In the genomic region with DNA sequence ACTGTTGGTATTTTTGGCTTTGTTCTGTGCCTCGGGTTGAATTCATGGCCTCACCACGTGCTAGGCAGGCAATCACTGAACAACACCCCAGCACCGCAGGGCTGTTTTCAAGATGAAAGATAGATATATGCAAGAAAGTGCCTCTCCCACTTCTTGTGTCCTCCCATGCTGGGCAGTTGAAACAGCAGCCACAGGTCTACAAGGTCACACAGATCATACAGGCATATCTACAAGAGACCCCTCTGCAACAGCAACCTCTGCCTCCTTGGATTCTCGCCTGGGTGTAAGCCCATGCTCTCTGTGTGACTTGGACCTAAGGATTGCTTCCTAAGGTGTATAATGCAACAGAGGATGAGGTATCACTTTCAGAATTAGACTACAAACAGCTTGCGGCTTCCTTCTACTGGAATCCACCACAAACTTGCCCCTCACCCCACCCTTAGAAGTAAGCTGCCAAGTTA, we compare ENCODE assay signal across 26 mouse cellular contexts. TPM values are rescaled to one million over a fixed set of nuclear protein-coding genes. Genes with fewer than 3 reads are reported as not detected.
A peak's percentile ranks its signal among the peaks of the same experiment; 100 is the strongest.
DNase-seq lines count a peak whose midpoint lies in the region; ATAC-seq and TF ChIP-seq lines count a peak whose summit lies in the region.
"Had no signal": no experiment of that assay in that cellular context is flagged by ENCODE, and none has a peak within 500 bp of the region (broad histone marks: within the 10 kb centered on the region; RNA-seq: fewer than 3 reads in every experiment).

No protein-coding gene starts in this region.

- no peaks in the 10 kb centered on the region for H3K36me3 ChIP-seq in spleen, adult 2 months (ENCODE audit: control insufficient read depth, insufficient read depth, low read length)
- no peaks in the 10 kb centered on the region for H3K36me3 ChIP-seq in stomach, embryonic 16.5 days (ENCODE audit: control insufficient read depth, insufficient read depth, low read length)
- no peaks in the 10 kb centered on the region for H3K36me3 ChIP-seq in hindbrain, embryonic 12.5 days
- H3K36me3 ChIP-seq: forebrain, embryonic 10.5 days; limb, embryonic 10.5 days; liver, embryonic 15.5 days; lung, embryonic 15.5 days; midbrain, embryonic 15.5 days had no signal

- no peaks in the 10 kb centered on the region; the same call in 1 of the 2 replicates for H3K9me3 ChIP-seq in stomach, embryonic 16.5 days (replicated peaks; ENCODE audit: control insufficient read depth, low read length)
- H3K9me3 ChIP-seq in hindbrain, embryonic 12.5 days (replicated peaks), result no peaks in the 10 kb centered on the region
- H3K9me3 ChIP-seq: forebrain, embryonic 10.5 days; limb, embryonic 10.5 days; liver, embryonic 15.5 days; lung, embryonic 15.5 days; midbrain, embryonic 15.5 days had no signal

- TF ChIP-seq POLR2A in spleen, adult 2 months (IDR thresholded peaks at IDR 0.05; ENCODE audit: low read depth, low read length), result no peak

- H3K4me2 ChIP-seq in stomach, embryonic 16.5 days (ENCODE audit: low read depth, low read length), result no peak overlapping the region
- no peak overlapping the region for H3K4me2 ChIP-seq in hindbrain, embryonic 12.5 days (replicated peaks)
- H3K4me2 ChIP-seq: liver, embryonic 15.5 days; lung, embryonic 15.5 days; midbrain, embryonic 15.5 days had no signal

- H3K4me1 ChIP-seq in spleen, adult 2 months (ENCODE audit: control insufficient read depth, insufficient read depth, insufficient read length), result no peaks in the 10 kb centered on the region; the same call in 1 of the 2 replicates
- peaks cover 5% of the 10 kb centered on the region for H3K4me1 ChIP-seq in stomach, embryonic 16.5 days (ENCODE audit: control insufficient read depth, insufficient read depth, low read length)
- H3K4me1 ChIP-seq in hindbrain, embryonic 12.5 days, result peaks cover 15% of the 10 kb centered on the region
- H3K4me1 ChIP-seq: liver, embryonic 15.5 days had no signal

- 51% methylated on average over 5 of the region's 5 CpGs for WGBS in spleen, adult 2 months
- 50% methylated on average over 5 of the region's 5 CpGs for WGBS in stomach, embryonic 16.5 days
- WGBS in hindbrain, embryonic 12.5 days, result 53% methylated on average over 5 of the region's 5 CpGs

- 0 out of 2 replicates have a peak overlapping the region, but pooled peaks have one; percentile 1 for H3K27ac ChIP-seq in spleen, adult 2 months (ENCODE audit: insufficient read depth, low read length)
- peak overlapping the region; percentile 10 for H3K27ac ChIP-seq in stomach, embryonic 16.5 days (ENCODE audit: low read length)
- H3K27ac ChIP-seq in hindbrain, embryonic 12.5 days, result no peak overlapping the region
- H3K27ac ChIP-seq: forebrain, embryonic 10.5 days; kidney, postnatal 0 days; limb, embryonic 10.5 days; liver, embryonic 15.5 days; lung, embryonic 15.5 days; midbrain, embryonic 15.5 days had no signal

- no peak for TF ChIP-seq CTCF in spleen, adult 2 months (IDR thresholded peaks at IDR 0.05; ENCODE audit: extremely low read depth, insufficient read depth, insufficient read length, insufficient replicate concordance)

- peak; percentile 49 for ATAC-seq in CD4-positive, CD25-positive, alpha-beta regulatory T cell, adult 4 months
- peak; percentile 57 for ATAC-seq in activated CD4-positive, CD25-positive, alpha-beta regulatory T cell, adult 4 months
- ATAC-seq in stomach, embryonic 16.5 days (ENCODE audit: insufficient read depth, low FRiP score), result no peak
- ATAC-seq in hindbrain, embryonic 12.5 days (ENCODE audit: low FRiP score), result no peak
- ATAC-seq: forebrain, embryonic 16.5 days; midbrain, embryonic 15.5 days had no signal

- H3K9ac ChIP-seq in stomach, embryonic 16.5 days (ENCODE audit: low read length), result no peak overlapping the region
- H3K9ac ChIP-seq in hindbrain, embryonic 12.5 days, result no peak overlapping the region
- H3K9ac ChIP-seq: liver, embryonic 15.5 days; lung, embryonic 15.5 days; midbrain, embryonic 15.5 days had no signal

- no peak overlapping the region for H3K4me3 ChIP-seq in spleen, adult 2 months (ENCODE audit: extremely low read depth, insufficient read depth, insufficient read length)
- H3K4me3 ChIP-seq in stomach, embryonic 16.5 days (replicated peaks; ENCODE audit: low read length), result no peak overlapping the region
- no peak overlapping the region for H3K4me3 ChIP-seq in hindbrain, embryonic 12.5 days
- H3K4me3 ChIP-seq: forebrain, embryonic 10.5 days; limb, embryonic 10.5 days; liver, embryonic 15.5 days; lung, embryonic 15.5 days; midbrain, embryonic 15.5 days; myocyte had no signal

- DNase-seq in spleen, adult 2 months (ENCODE audit: low read depth in 1 of 2, low spot score in 2 of 2), result no peak
- no peak for DNase-seq in spleen, postnatal 4 days (ENCODE audit: low spot score in 2 of 2)
- no peak for DNase-seq in right cerebral cortex, postnatal 25 days
- DNase-seq: adrenal gland, adult 2 months; B cell, adult 2 months; cerebellum, adult 11 months; cerebellum, postnatal 10 days; gastrocnemius, postnatal 25 days; heart, postnatal 14 days; kidney, adult 18-20 months; liver; lung, postnatal 4 days had no signal

- 0 out of 2 replicates have a peak, but pooled peaks cover 1% of the 10 kb centered on the region for H3K27me3 ChIP-seq in spleen, adult 2 months (ENCODE audit: control insufficient read depth, insufficient read depth, low read length)
- H3K27me3 ChIP-seq in stomach, embryonic 16.5 days (ENCODE audit: control insufficient read depth, insufficient read depth, low read length), result no peaks in the 10 kb centered on the region; the same call in 1 of the 2 replicates
- H3K27me3 ChIP-seq in hindbrain, embryonic 12.5 days, result peaks cover 14% of the 10 kb centered on the region
- H3K27me3 ChIP-seq: midbrain, embryonic 15.5 days had no signal

RNA-seq across cellular contexts. Expression of gene Cacnb3, which starts 7.2 kb away (rescaled TPM):
- polyA plus RNA-seq in spleen, adult 2 months (2012; rRNA removed), result 22.4 and 31.0 TPM in 2 replicates
- not detected for polyA plus RNA-seq in CD4-positive, CD25-positive, alpha-beta regulatory T cell, adult 4 months (2017; shearing (Covaris generic))
- under 1 TPM in 1 of 2 experiments, not detected in 1; 0.19 TPM for polyA plus RNA-seq in activated CD4-positive, CD25-positive, alpha-beta regulatory T cell, adult 4 months (2017; shearing (Covaris generic))
- 27.3 and 28.2 TPM in 2 replicates for polyA plus RNA-seq in stomach, embryonic 16.5 days (2015; fragmentation: Nextera tagmentation; extraction: Ambion mirVana)
- 110 and 113 TPM in 2 replicates for polyA plus RNA-seq in hindbrain, embryonic 12.5 days (2016; fragmentation: Nextera tagmentation; extraction: Ambion mirVana)

RNA-seq across cellular contexts. Expression of gene Adcy6, which starts 13.5 kb away (rescaled TPM):
- 23.2 and 24.2 TPM in 2 replicates for polyA plus RNA-seq in spleen, adult 2 months (2012; rRNA removed)
- polyA plus RNA-seq in CD4-positive, CD25-positive, alpha-beta regulatory T cell, adult 4 months (2017; shearing (Covaris generic)), result 1 to 10 TPM; 1.1 to 1.5 TPM
- polyA plus RNA-seq in activated CD4-positive, CD25-positive, alpha-beta regulatory T cell, adult 4 months (2017; shearing (Covaris generic)), result under 1 TPM; 0.36 to 0.56 TPM
- 15.2 and 17.8 TPM in 2 replicates for polyA plus RNA-seq in stomach, embryonic 16.5 days (2015; fragmentation: Nextera tagmentation; extraction: Ambion mirVana)
- polyA plus RNA-seq in hindbrain, embryonic 12.5 days (2016; fragmentation: Nextera tagmentation; extraction: Ambion mirVana), result 15.9 and 18.6 TPM in 2 replicates

RNA-seq across cellular contexts. Expression of gene Ddx23, which starts 39.3 kb away (rescaled TPM):
- polyA plus RNA-seq in spleen, adult 2 months (2012; rRNA removed), result 31.5 and 31.8 TPM in 2 replicates
- polyA plus RNA-seq in CD4-positive, CD25-positive, alpha-beta regulatory T cell, adult 4 months (2017; shearing (Covaris generic)), result 10 to 100 TPM; 29.4 to 29.8 TPM
- polyA plus RNA-seq in activated CD4-positive, CD25-positive, alpha-beta regulatory T cell, adult 4 months (2017; shearing (Covaris generic)), result 10 to 100 TPM; 22.8 to 27.3 TPM
- 17.0 and 18.6 TPM in 2 replicates for polyA plus RNA-seq in stomach, embryonic 16.5 days (2015; fragmentation: Nextera tagmentation; extraction: Ambion mirVana)
- 21.9 and 26.6 TPM in 2 replicates for polyA plus RNA-seq in hindbrain, embryonic 12.5 days (2016; fragmentation: Nextera tagmentation; extraction: Ambion mirVana)

RNA-seq across cellular contexts. Expression of gene 4930415O20Rik, which starts 52.6 kb away (rescaled TPM):
- 0.27 TPM in 1 of 2 replicates, not detected in the other for polyA plus RNA-seq in spleen, adult 2 months (2012; rRNA removed)
- not detected for polyA plus RNA-seq in CD4-positive, CD25-positive, alpha-beta regulatory T cell, adult 4 months (2017; shearing (Covaris generic))
- not detected for polyA plus RNA-seq in activated CD4-positive, CD25-positive, alpha-beta regulatory T cell, adult 4 months (2017; shearing (Covaris generic))
- 0.44 and 0.45 TPM in 2 replicates for polyA plus RNA-seq in stomach, embryonic 16.5 days (2015; fragmentation: Nextera tagmentation; extraction: Ambion mirVana)
- 0.43 and 0.46 TPM in 2 replicates for polyA plus RNA-seq in hindbrain, embryonic 12.5 days (2016; fragmentation: Nextera tagmentation; extraction: Ambion mirVana)
- polyA plus RNA-seq: embryonic facial prominence, embryonic 11.5 days; hindbrain, embryonic 11.5 days; liver, embryonic 15.5 days; lung, embryonic 15.5 days had no signal

RNA-seq across cellular contexts. Expression of gene Ccnt1, which starts 52.7 kb away (rescaled TPM):
- 9.4 and 9.5 TPM in 2 replicates for polyA plus RNA-seq in spleen, adult 2 months (2012; rRNA removed)
- 100 to 1,000 TPM; 103 to 104 TPM for polyA plus RNA-seq in CD4-positive, CD25-positive, alpha-beta regulatory T cell, adult 4 months (2017; shearing (Covaris generic))
- polyA plus RNA-seq in activated CD4-positive, CD25-positive, alpha-beta regulatory T cell, adult 4 months (2017; shearing (Covaris generic)), result 10 to 100 TPM; 71.1 to 73.1 TPM
- 44.9 and 52.4 TPM in 2 replicates for polyA plus RNA-seq in stomach, embryonic 16.5 days (2015; fragmentation: Nextera tagmentation; extraction: Ambion mirVana)
- 63.2 and 65.5 TPM in 2 replicates for polyA plus RNA-seq in hindbrain, embryonic 12.5 days (2016; fragmentation: Nextera tagmentation; extraction: Ambion mirVana)

Comparison
In these comparisons a context has a peak if more than half of its experiments do, and no peak if none do; other contexts are left out.
1. ATAC-seq: peak in CD4-positive, CD25-positive, alpha-beta regulatory T cell, adult 4 months (single experiment) and activated CD4-positive, CD25-positive, alpha-beta regulatory T cell, adult 4 months (single experiment); none in stomach, embryonic 16.5 days (single experiment) and hindbrain, embryonic 12.5 days (single experiment).
2. RNA of gene Cacnb3, which starts 7.2 kb away (polyA plus RNA-seq): 110 to 113 TPM in hindbrain, embryonic 12.5 days, 27.3 to 28.2 TPM in stomach, embryonic 16.5 days and 22.4 to 31.0 TPM in spleen, adult 2 months; 0.19 TPM in activated CD4-positive, CD25-positive, alpha-beta regulatory T cell, adult 4 months and not detected in CD4-positive, CD25-positive, alpha-beta regulatory T cell, adult 4 months; every median in the first group is over 10 times any median in the second.